Mouse (Mus musculus): ENCODE measurements around the gene Pdxp. TPM values are rescaled to one million over a fixed set of nuclear protein-coding genes. Genes with fewer than 3 reads are reported as not detected.

Gene Pdxp
- total and polyA plus RNA-seq, 3 experiments = 2.8 to 9.8 (median 5.4) TPM

DNA sequence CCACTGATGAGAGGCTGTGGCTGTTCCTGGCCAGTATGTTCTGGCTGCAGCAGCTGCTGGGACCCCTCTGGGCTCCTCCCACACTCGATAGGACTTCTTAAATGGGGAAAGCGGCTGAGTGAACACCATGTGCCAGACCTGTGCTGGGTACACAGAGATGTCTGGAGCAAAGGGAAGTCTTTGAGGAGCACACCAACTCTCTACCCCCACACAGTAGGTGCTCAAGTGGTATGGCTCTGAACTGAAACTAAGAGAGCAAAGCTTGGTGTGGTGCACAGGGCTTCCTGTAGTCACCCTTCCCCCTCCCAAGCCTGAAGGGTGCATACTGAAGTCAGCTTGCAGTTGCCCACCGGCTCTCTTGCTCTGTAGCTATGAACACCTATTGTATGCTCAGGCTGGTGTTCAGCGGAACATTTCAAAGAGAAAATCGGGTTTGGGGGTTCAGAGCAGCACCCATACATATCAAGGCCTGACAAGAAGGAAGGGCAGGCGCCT, 15.2 kb upstream of the Pdxp start:
- peaks cover 32 to 82% of the 10 kb centered on the region in 2 experiments for H3K4me1 ChIP-seq (ENCODE audit: control insufficient read depth in 1 of 2, insufficient read depth in 2 of 2)
- peak overlapping the region; percentile 81 for H3K4me2 ChIP-seq (ENCODE audit: insufficient read depth, low read depth, poor library complexity, severe bottlenecking)
- H3K79me2 ChIP-seq (replicated peaks; ENCODE audit: control insufficient read depth, extremely low read depth, insufficient read depth, poor library complexity, severe bottlenecking) = no peaks in the 10 kb centered on the region; the same call in 1 of the 2 replicates
- dilution Hi-C loops (cut with MboI; ENCODE audit: extremely low pct_ligation_motif_present, extremely low pct_unique_long_range_greater_than_20kb, low sequenced_read_pairs) = no loop called here
- no peak overlapping the region for H3K27ac ChIP-seq (ENCODE audit: insufficient read depth, low read depth)
- no peaks in the 10 kb centered on the region for H3K9me3 ChIP-seq (replicated peaks; ENCODE audit: low read length)
- in situ Hi-C loops (cut with MboI; ENCODE audit: low pct_ligation_motif_present, low pct_unique_long_range_greater_than_20kb, low sequenced_read_pairs) = no loop called here
- H3K9ac ChIP-seq (ENCODE audit: insufficient read depth, low read depth) = peak overlapping the region; percentile 49; the same call in 1 of the 2 replicates
- peaks cover 2 to 32% of the 10 kb centered on the region in 2 experiments for H3K36me3 ChIP-seq (replicated peaks in 1 of 2; ENCODE audit: control insufficient read depth in 1 of 2, insufficient read depth in 1 of 2, low read length in 1 of 2)
- DNase-seq (ENCODE audit: extremely low read depth) = peak; percentile 51
- TF ChIP-seq NELFE (IDR thresholded peaks at IDR 0.05; ENCODE audit: low read depth, low read length) (no peak), POLR2A (IDR thresholded peaks at IDR 0.05; ENCODE audit: low read depth, low read length) (no peak), ZNF384 (IDR thresholded peaks at IDR 0.05; ENCODE audit: low read depth, low read length) (no peak), GABPA (IDR thresholded peaks at IDR 0.05; ENCODE audit: insufficient replicate concordance, low read depth, low read length) (no peak), TCF12 (IDR thresholded peaks at IDR 0.05; ENCODE audit: low read depth, low read length) (no peak), UBTF (IDR thresholded peaks at IDR 0.05; ENCODE audit: low read depth, low read length) (0 out of 2 replicates have a peak, but pooled peaks have one; percentile 19), ETS1 (conservative IDR thresholded peaks at IDR 0.05; ENCODE audit: low read depth, low read length) (no peak), BHLHE40 (IDR thresholded peaks at IDR 0.05; ENCODE audit: low read depth, low read length) (no peak), MAFK (IDR thresholded peaks at IDR 0.05; ENCODE audit: insufficient replicate concordance, low read length) (no peak), CHD2 (IDR thresholded peaks at IDR 0.05; ENCODE audit: low read length) (peak; percentile 51; the same call in 1 of the 2 replicates), ELF1 (IDR thresholded peaks at IDR 0.05; ENCODE audit: low read depth, low read length) (0 out of 2 replicates have a peak, but pooled peaks have one; percentile 24), RAD21 (IDR thresholded peaks at IDR 0.05; ENCODE audit: low read depth, low read length) (no peak), JUND (conservative IDR thresholded peaks at IDR 0.05; ENCODE audit: low read depth, low read length) (no peak), ZMIZ1 (IDR thresholded peaks at IDR 0.05; ENCODE audit: low read depth, low read length) (no peak), MAX (IDR thresholded peaks at IDR 0.05; ENCODE audit: low read length) (no peak), NRF1 (IDR thresholded peaks at IDR 0.05; ENCODE audit: low read depth, low read length) (no peak), SMC3 (IDR thresholded peaks at IDR 0.05; ENCODE audit: low read depth, low read length) (no peak), ZKSCAN1 (IDR thresholded peaks at IDR 0.05; ENCODE audit: borderline replicate concordance, low read depth, low read length) (peak; percentile 95)
- H3K27me3 ChIP-seq (replicated peaks) = no peaks in the 10 kb centered on the region
- peak overlapping the region; percentile 18 to 95 (median 58) for H3K4me3 ChIP-seq (replicated peaks in 1 of 3; ENCODE audit: low read depth in 2 of 3, low read length in 2 of 3, poor library complexity in 1 of 3)

DNA sequence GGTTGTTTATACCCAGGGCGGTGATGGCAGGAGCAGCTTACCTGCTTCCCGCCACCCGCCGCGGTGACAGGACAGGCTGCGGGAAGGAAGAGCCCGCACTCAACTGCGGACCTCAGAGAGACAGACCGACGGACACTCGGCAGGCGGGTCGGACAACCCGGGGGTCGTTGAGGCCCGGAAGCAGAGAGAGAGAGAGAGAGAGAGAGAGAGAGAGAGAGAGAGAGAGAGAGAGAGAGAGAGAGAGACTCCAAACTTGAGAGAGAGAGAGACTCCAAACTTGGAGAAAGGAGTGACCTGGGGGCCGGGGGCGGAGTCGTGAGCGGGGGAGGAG, 14.3 kb upstream of the Pdxp start, which contains the start of gene Gm49510:
Gm49510 (plus strand) TSS at position 259 of the 331 bp plus-strand sequence.
- peak; percentile 59 for DNase-seq (ENCODE audit: extremely low read depth)
- no peak for TF ChIP-seq POLR2A (IDR thresholded peaks at IDR 0.05; ENCODE audit: low read depth, low read length)
- no peak for TF ChIP-seq UBTF (IDR thresholded peaks at IDR 0.05; ENCODE audit: low read depth, low read length)
- TF ChIP-seq MAZ (IDR thresholded peaks at IDR 0.05; ENCODE audit: low read depth, low read length) = peak; percentile 66; the same call in 1 of the 2 replicates
- no peak for TF ChIP-seq CTCF (conservative IDR thresholded peaks at IDR 0.05 in 1 of 2, IDR thresholded peaks at IDR 0.05 in 1 of 2; ENCODE audit: low read depth in 2 of 2, low read length in 2 of 2)
- no peak for TF ChIP-seq ETS1 (conservative IDR thresholded peaks at IDR 0.05; ENCODE audit: low read depth, low read length)
- no peak for TF ChIP-seq MAFK (IDR thresholded peaks at IDR 0.05; ENCODE audit: insufficient replicate concordance, low read length)
- no peak for TF ChIP-seq RAD21 (IDR thresholded peaks at IDR 0.05; ENCODE audit: low read depth, low read length)
- 0 out of 2 replicates have a peak, but pooled peaks have one; percentile 13 for TF ChIP-seq TCF12 (IDR thresholded peaks at IDR 0.05; ENCODE audit: low read depth, low read length)
- TF ChIP-seq GABPA (IDR thresholded peaks at IDR 0.05; ENCODE audit: insufficient replicate concordance, low read depth, low read length) = no peak
- TF ChIP-seq CHD1 (IDR thresholded peaks at IDR 0.05; ENCODE audit: low read depth, low read length) = no peak
- H3K4me2 ChIP-seq (ENCODE audit: insufficient read depth, low read depth, poor library complexity, severe bottlenecking) = peak within 1 kb of the TSS; percentile 81
- H3K27ac ChIP-seq (ENCODE audit: insufficient read depth, low read depth) = peak within 1 kb of the TSS; percentile 51
- peaks cover 25 to 82% of the 10 kb centered on the region in 2 experiments for H3K4me1 ChIP-seq (ENCODE audit: control insufficient read depth in 1 of 2, insufficient read depth in 2 of 2)
- dilution Hi-C loops (cut with MboI; ENCODE audit: extremely low pct_ligation_motif_present, extremely low pct_unique_long_range_greater_than_20kb, low sequenced_read_pairs) (no loop called here), in situ Hi-C loops (cut with MboI; ENCODE audit: low pct_ligation_motif_present, low pct_unique_long_range_greater_than_20kb, low sequenced_read_pairs) (no loop called here)
- H3K9ac ChIP-seq (ENCODE audit: insufficient read depth, low read depth) = peak within 1 kb of the TSS; percentile 49
- peaks cover 7 to 35% of the 10 kb centered on the region in 2 experiments for H3K36me3 ChIP-seq (replicated peaks in 1 of 2; ENCODE audit: control insufficient read depth in 1 of 2, insufficient read depth in 1 of 2, low read length in 1 of 2)
- H3K4me3 ChIP-seq (replicated peaks in 1 of 3; ENCODE audit: low read depth in 2 of 3, low read length in 2 of 3, poor library complexity in 1 of 3) = peak within 1 kb of the TSS; percentile 70 to 95 (median 83)
- H3K27me3 ChIP-seq (replicated peaks) = no peaks in the 10 kb centered on the region
- H3K79me2 ChIP-seq (replicated peaks; ENCODE audit: control insufficient read depth, extremely low read depth, insufficient read depth, poor library complexity, severe bottlenecking) = no peaks in the 10 kb centered on the region; the same call in 1 of the 2 replicates
- no peaks in the 10 kb centered on the region for H3K9me3 ChIP-seq (replicated peaks; ENCODE audit: low read length)
